Mouse (Mus musculus) MEL (cell line): ENCODE results near the gene Blcap. TPM values are rescaled to one million over a fixed set of nuclear protein-coding genes. Genes with fewer than 3 reads are reported as not detected.

Experiments
- DNase-seq: peaks from one replicate; pipeline ENCODE4 v3.0.0; 2011; ENCODE audit warnings: low read depth, low spot score
- H3K27ac ChIP-seq: 2 replicates; pipeline ENCODE4 v1.5.1; 2012; ENCODE audit warnings: low read depth, mild to moderate bottlenecking, control low read depth, low read length, moderate library complexity; ENCODE audit not compliant: control insufficient read depth
- H3K27me3 ChIP-seq, 2 experiments: fragments of 150-350 bp in 1 of 2; sonication (generic) in 1 of 2; 2 replicates each; pipeline ENCODE4 v1.6.1; 2012; ENCODE audit warnings: low read length in 2 of 2, mild to moderate bottlenecking in 2 of 2, improper control_type of control experiment in 1 of 2, moderate library complexity in 1 of 2; ENCODE audit not compliant: insufficient read depth in 2 of 2, control insufficient read depth in 1 of 2
- H3K36me3 ChIP-seq, 2 experiments: 2 replicates each; pipeline ENCODE4 v1.6.1; 2012 to 2014; ENCODE audit warnings: low read length in 2 of 2, improper control_type of control experiment in 1 of 2, inconsistent platforms in 1 of 2, mild to moderate bottlenecking in 1 of 2; ENCODE audit not compliant: insufficient read depth in 2 of 2, control insufficient read depth in 1 of 2
- H3K4me1 ChIP-seq, 2 experiments: fragments of 150-350 bp in 1 of 2; sonication (generic) in 1 of 2; 2 replicates each; pipeline ENCODE4 v1.6.1; 2012; ENCODE audit warnings: low read length in 2 of 2, improper control_type of control experiment in 1 of 2, mild to moderate bottlenecking in 1 of 2; ENCODE audit not compliant: insufficient read depth in 2 of 2, control insufficient read depth in 1 of 2
- H3K4me3 ChIP-seq, 2 experiments: fragments of 150-350 bp in 1 of 2; sonication (generic) in 1 of 2; 2 replicates each; pipeline ENCODE4 v1.5.1; 2012; ENCODE audit warnings: low read depth in 2 of 2, low read length in 2 of 2, mild to moderate bottlenecking in 2 of 2, moderate library complexity in 2 of 2, control low read depth in 1 of 2, improper control_type of control experiment in 1 of 2; ENCODE audit not compliant: control insufficient read depth in 1 of 2, insufficient read depth in 1 of 2
- H3K79me2 ChIP-seq: 2 replicates; pipeline ENCODE4 v1.6.1; 2012; ENCODE audit warnings: mild to moderate bottlenecking, low read length, moderate library complexity; ENCODE audit not compliant: control insufficient read depth, poor library complexity, insufficient read depth
- H3K9ac ChIP-seq: 2 replicates; pipeline ENCODE4 v1.6.1; 2012; ENCODE audit warnings: low read depth, mild to moderate bottlenecking, control low read depth, low read length, moderate library complexity; ENCODE audit not compliant: control insufficient read depth, poor library complexity, severe bottlenecking
- H3K9me3 ChIP-seq: fragments of 150-350 bp; sonication (generic); replicated peaks from 2 replicates; pipeline ENCODE4 v1.6.1; 2012; ENCODE audit warnings: mild to moderate bottlenecking, low read length, improper control_type of control experiment, moderate library complexity; ENCODE audit not compliant: insufficient read depth
- BHLHE40 ChIP-seq: IDR thresholded peaks from 2 replicates; pipeline ENCODE4 v1.6.1; 2012; ENCODE audit warnings: low read depth, mild to moderate bottlenecking, inconsistent platforms, low read length, improper control_type of control experiment, borderline replicate concordance
- CHD1 ChIP-seq: IDR thresholded peaks from 2 replicates; pipeline ENCODE4 v1.6.1; 2012; ENCODE audit warnings: low read depth, mild to moderate bottlenecking, inconsistent platforms, low read length, improper control_type of control experiment
- ETS1 ChIP-seq: IDR thresholded peaks from 2 replicates; pipeline ENCODE4 v1.6.1; 2012; ENCODE audit warnings: low read depth, mild to moderate bottlenecking, inconsistent platforms, low read length, improper control_type of control experiment, moderate library complexity
- GATA1 ChIP-seq: IDR thresholded peaks from 2 replicates; pipeline ENCODE4 v1.6.1; 2011; ENCODE audit warnings: low read depth, low read length, improper control_type of control experiment
- HCFC1 ChIP-seq: IDR thresholded peaks from 2 replicates; pipeline ENCODE4 v1.6.1; 2012; ENCODE audit warnings: low read depth, mild to moderate bottlenecking, inconsistent platforms, low read length, improper control_type of control experiment, moderate library complexity
- KAT2A ChIP-seq: conservative IDR thresholded peaks from 2 replicates; pipeline ENCODE4 v1.6.1; 2012; ENCODE audit warnings: low read depth, low read length, improper control_type of control experiment, inconsistent platforms
- MAFK ChIP-seq: IDR thresholded peaks from 2 replicates; pipeline ENCODE4 v1.6.1; 2011; ENCODE audit warnings: low read depth, mild to moderate bottlenecking, low read length, improper control_type of control experiment, borderline replicate concordance
- MAX ChIP-seq: IDR thresholded peaks from 2 replicates; pipeline ENCODE4 v1.6.1; 2011; ENCODE audit warnings: low read length, improper control_type of control experiment
- MAZ ChIP-seq: IDR thresholded peaks from 2 replicates; pipeline ENCODE4 v1.6.1; 2012; ENCODE audit warnings: low read depth, mild to moderate bottlenecking, inconsistent platforms, low read length, improper control_type of control experiment
- MEF2A ChIP-seq: IDR thresholded peaks from 2 replicates; pipeline ENCODE4 v1.6.1; 2014; ENCODE audit warnings: low read depth, mild to moderate bottlenecking, inconsistent platforms, low read length, improper control_type of control experiment; ENCODE audit not compliant: poor library complexity, insufficient replicate concordance, severe bottlenecking; ENCODE audit errors: extremely low read depth
- MXI1 ChIP-seq: IDR thresholded peaks from 2 replicates; pipeline ENCODE4 v1.6.1; 2011; ENCODE audit warnings: mild to moderate bottlenecking, low read depth, low read length, improper control_type of control experiment
- MYC ChIP-seq: IDR thresholded peaks from 2 replicates; pipeline ENCODE4 v1.6.1; 2011; ENCODE audit warnings: low read depth, mild to moderate bottlenecking, low read length, improper control_type of control experiment, moderate library complexity
- NELFE ChIP-seq: IDR thresholded peaks from 2 replicates; pipeline ENCODE4 v1.6.1; 2011; ENCODE audit warnings: low read depth, low read length, improper control_type of control experiment
- NRF1 ChIP-seq: IDR thresholded peaks from 2 replicates; pipeline ENCODE4 v1.6.1; 2014; ENCODE audit warnings: low read depth, mild to moderate bottlenecking, inconsistent platforms, low read length, improper control_type of control experiment, moderate library complexity; ENCODE audit not compliant: poor library complexity, insufficient read depth, severe bottlenecking
- POLR2A ChIP-seq, 2 experiments: IDR thresholded peaks; 2 replicates each; pipeline ENCODE4 v1.6.1; 2011 to 2012; ENCODE audit warnings: low read length in 2 of 2, mild to moderate bottlenecking in 2 of 2, control low read depth in 1 of 2, improper control_type of control experiment in 1 of 2, low read depth in 1 of 2, moderate library complexity in 1 of 2; ENCODE audit not compliant: control insufficient read depth in 1 of 2, insufficient read depth in 1 of 2, poor library complexity in 1 of 2
- POLR2AphosphoS2 ChIP-seq: IDR thresholded peaks from 2 replicates; pipeline ENCODE4 v1.6.1; 2011; ENCODE audit warnings: low read length, improper control_type of control experiment
- TAL1 ChIP-seq: IDR thresholded peaks from 2 replicates; pipeline ENCODE4 v1.6.1; 2012; ENCODE audit warnings: mild to moderate bottlenecking, inconsistent platforms, low read length, moderate library complexity, mixed read lengths
- USF2 ChIP-seq, 2 experiments: IDR thresholded peaks; 2 replicates each; pipeline ENCODE4 v1.6.1; 2011 to 2012; ENCODE audit warnings: improper control_type of control experiment in 2 of 2, low read length in 2 of 2, borderline replicate concordance in 1 of 2, inconsistent platforms in 1 of 2, low read depth in 1 of 2, mild to moderate bottlenecking in 1 of 2; ENCODE audit not compliant: insufficient read depth in 1 of 2
- ZMIZ1 ChIP-seq: IDR thresholded peaks from 2 replicates; pipeline ENCODE4 v1.6.1; 2012; ENCODE audit warnings: low read depth, mild to moderate bottlenecking, inconsistent platforms, low read length, improper control_type of control experiment, moderate library complexity
- ZNF384 ChIP-seq: IDR thresholded peaks from 2 replicates; pipeline ENCODE4 v1.6.1; 2012; ENCODE audit warnings: low read depth, mild to moderate bottlenecking, inconsistent platforms, low read length, improper control_type of control experiment
- polyA plus RNA-seq, 2 experiments: library from polyadenylated mRNA; stranded (reverse) in 1 of 2; unstranded in 1 of 2; fragments of >175 nt in 1 of 2; fragments of >200 nt in 1 of 2; gene quantifications; 2 replicates each; pipeline versions ENCODE4 v1.2.1 to v1.2.4; 2012; ENCODE audit warnings: low replicate concordance in 2 of 2, low read depth in 1 of 2; ENCODE audit not compliant: insufficient read length in 2 of 2, insufficient read depth in 1 of 2, missing spikeins in 1 of 2
- total RNA-seq: library from RNA; depleted of rRNA; stranded (reverse); fragments of 300-350 nt; gene quantifications from 2 replicates; pipeline ENCODE4 v1.2.3, GENCODE M21; 2012; rRNA removed

The Blcap gene
- total and polyA plus RNA-seq, 3 experiments = 11.6 to 19.1 TPM; not detected in 1

- Histone ChIP-seq H3K9me3 (no peaks in the 10 kb centered on the region), H3K4me1 (no peaks in the 10 kb centered on the region), H3K79me2 (no peaks in the 10 kb centered on the region), H3K27ac (no peak overlapping the region), H3K27me3 (peaks cover 0 to 4% of the 10 kb centered on the region in 2 experiments; a peak in 1 of 4 replicates), H3K4me3 (no peak overlapping the region), H3K36me3 (no peaks in the 10 kb centered on the region), H3K9ac (no peak overlapping the region)
- DNase-seq = no peak
- no peak for TF ChIP-seq GATA1
- no peak for TF ChIP-seq MEF2A
- TF ChIP-seq CHD1 = no peak
- no peak for TF ChIP-seq NELFE
- TF ChIP-seq MAX = no peak
- no peak for TF ChIP-seq BHLHE40
- no peak for TF ChIP-seq MYC
- no peak for TF ChIP-seq MAZ
- TF ChIP-seq USF2 (IDR thresholded peaks at IDR 0.05; ENCODE audit: borderline replicate concordance in 1 of 2, insufficient read depth in 1 of 2, low read depth in 1 of 2, low read length in 2 of 2) = no peak
- TF ChIP-seq ETS1 = no peak
- no peak for TF ChIP-seq POLR2A (IDR thresholded peaks at IDR 0.05; ENCODE audit: control insufficient read depth in 1 of 2, insufficient read depth in 1 of 2, low read depth in 1 of 2, low read length in 2 of 2, poor library complexity in 1 of 2)
- TF ChIP-seq MXI1 = no peak
- no peak for TF ChIP-seq POLR2AphosphoS2
- TF ChIP-seq KAT2A = no peak
- TF ChIP-seq NRF1 = no peak
- no peak for TF ChIP-seq HCFC1
- TF ChIP-seq ZNF384 = no peak
- TF ChIP-seq TAL1 = no peak
- no peak for TF ChIP-seq ZMIZ1
- TF ChIP-seq MAFK = no peak
These were observed 64.3 kb downstream of the Blcap start for GRCm38 (mm10) chr2:157506779-157507178.

Other genes with a start within 250 kb of the Blcap start
- not detected in 2 replicates for gene Ghrh, start 223.8 kb downstream of the Blcap start, total RNA-seq
- not detected for gene Ghrh, start 223.8 kb downstream of the Blcap start, polyA plus RNA-seq
- gene Manbal, start 203.7 kb downstream of the Blcap start, total RNA-seq = 19.8 and 28.4 TPM in 2 replicates
- 10 to 100 TPM in 1 of 2 experiments, not detected in 1; 65.7 TPM for gene Manbal, start 203.7 kb downstream of the Blcap start, polyA plus RNA-seq
- gene Src, start 152.8 kb downstream of the Blcap start, total RNA-seq = 0.23 and 0.29 TPM in 2 replicates
- 1 to 10 TPM in 1 of 2 experiments, not detected in 1; 4.2 TPM for gene Src, start 152.8 kb downstream of the Blcap start, polyA plus RNA-seq
- gene Nnat, start 11.2 kb downstream of the Blcap start, total RNA-seq = 0.49 and 0.92 TPM in 2 replicates
- 1 to 10 TPM in 1 of 2 experiments, not detected in 1; 1.5 TPM for gene Nnat, start 11.2 kb downstream of the Blcap start, polyA plus RNA-seq
- 59.3 and 61.7 TPM in 2 replicates for gene Ctnnbl1, start 166.1 kb upstream of the Blcap start, total RNA-seq
- gene Ctnnbl1, start 166.1 kb upstream of the Blcap start, polyA plus RNA-seq = 10 to 100 TPM in 1 of 2 experiments, not detected in 1; 60.7 TPM